Mouse (Mus musculus) adipocyte (in vitro differentiated cells): ENCODE measurements around the gene Ubr1.
"Not testable (repeated sequence)": the region's sequence is repeated elsewhere in the genome, so short reads cannot be mapped to it uniquely, and the experiment has no call there.

Source experiments
- DNase-seq: peaks from one replicate; pipeline ENCODE4 v3.0.0-alpha.2; 2016; ENCODE audit warnings: low spot score

Gene Ubr1

DNA sequence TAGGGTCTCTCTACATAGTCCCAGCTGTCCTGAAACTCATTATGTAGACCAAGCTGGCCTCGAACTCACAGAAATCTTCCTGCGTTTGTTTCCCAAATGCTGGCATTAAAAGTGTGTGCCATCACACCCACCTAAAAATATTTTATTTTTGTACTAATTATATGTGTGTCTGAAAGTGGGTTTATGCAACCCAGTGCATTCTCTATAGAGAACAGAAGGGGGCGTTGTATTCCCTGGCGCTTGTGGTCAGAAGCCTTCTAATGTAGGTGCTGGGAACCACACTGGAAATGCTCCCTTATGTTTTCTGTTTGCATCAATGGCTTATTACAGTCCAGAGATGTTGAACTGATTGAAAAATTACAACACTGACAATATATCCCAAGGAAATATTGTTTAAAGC is 5.8 kb upstream of the Ubr1 start:
- DNase-seq, result peak; percentile 64

DNA sequence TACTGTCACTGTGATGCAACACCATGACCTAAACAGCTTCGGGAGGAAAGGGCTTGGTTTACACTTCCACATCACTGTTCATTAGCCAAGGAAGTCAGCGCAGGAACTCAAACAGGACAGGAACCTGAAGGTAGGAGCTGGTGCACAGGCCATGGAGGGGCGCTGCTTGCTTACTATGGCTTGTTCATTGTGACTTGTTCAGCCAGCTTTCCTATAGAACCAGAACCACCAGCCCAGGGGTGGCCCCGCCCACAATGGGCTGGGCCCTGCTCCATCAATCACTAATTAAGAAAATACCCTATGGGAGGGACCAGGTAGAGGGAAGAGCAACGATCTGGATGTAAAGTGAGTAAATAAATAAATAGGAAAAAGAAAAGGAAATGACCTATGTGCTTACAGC is 2.4 kb upstream of the Ubr1 start:
- DNase-seq, result no peak

DNA sequence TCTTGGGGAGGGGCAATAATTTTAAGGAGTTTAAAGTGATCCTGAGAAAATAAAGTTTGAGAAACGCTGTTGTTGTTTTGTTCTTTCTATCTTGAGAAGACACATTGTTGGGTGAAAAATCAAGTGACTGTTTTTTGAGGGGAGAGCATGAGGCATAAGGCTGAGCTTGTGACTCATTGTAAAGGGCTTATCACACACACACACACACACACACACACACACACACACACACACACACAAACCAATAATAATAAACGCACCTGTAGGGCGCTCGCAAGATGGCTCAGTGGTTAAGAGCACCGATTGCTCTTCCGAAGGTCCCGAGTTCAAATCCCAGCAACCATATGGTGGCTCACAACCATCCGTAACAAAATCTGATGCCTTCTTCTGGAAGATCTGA is 1.7 kb upstream of the Ubr1 start:
- DNase-seq, result not testable (repeated sequence)

DNA sequence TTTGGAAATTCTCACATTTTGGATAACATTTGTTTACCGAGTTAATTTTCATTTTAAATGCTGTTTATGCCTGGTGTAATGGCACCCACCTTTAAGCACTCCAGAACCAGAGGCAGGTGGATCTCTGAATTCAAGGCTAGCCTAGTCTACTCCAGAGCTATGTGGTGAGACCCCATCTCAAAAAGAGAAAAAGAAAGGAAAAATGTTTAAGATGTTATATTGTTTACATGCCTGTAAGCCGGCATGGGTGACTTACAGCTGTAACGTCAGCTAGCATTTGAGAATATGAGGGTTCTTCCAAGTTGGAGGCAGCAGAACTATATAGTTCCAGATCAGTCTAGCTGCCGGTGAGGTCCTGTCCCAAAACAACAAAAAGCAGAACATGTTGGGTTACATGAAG is 1.3 kb upstream of the Ubr1 start:
- DNase-seq, result no peak

DNA sequence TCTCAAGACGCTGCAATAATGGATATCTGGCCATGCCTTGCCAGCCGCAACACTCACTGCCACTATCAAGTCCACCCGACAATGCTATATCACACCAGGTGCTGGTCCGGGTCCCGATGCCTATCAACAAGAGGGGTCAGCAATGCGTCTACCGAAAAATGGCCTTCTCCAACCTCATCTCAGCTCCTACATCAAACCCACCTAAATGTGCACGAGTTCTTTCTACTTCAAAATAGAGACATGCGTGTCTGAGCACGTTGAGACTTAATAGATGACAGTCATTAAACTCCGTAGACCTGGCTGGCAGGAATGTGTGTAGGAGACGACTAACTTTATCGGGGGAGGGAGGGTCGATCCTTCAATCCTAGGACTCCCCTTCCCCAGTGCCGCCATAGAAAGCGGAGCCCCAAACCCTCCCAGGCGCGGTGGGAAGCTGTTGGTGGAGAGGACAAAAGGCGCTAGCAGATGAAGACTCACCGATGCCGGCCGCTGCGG is 423 bp downstream of the Ubr1 start:
- DNase-seq, result no peak

DNA sequence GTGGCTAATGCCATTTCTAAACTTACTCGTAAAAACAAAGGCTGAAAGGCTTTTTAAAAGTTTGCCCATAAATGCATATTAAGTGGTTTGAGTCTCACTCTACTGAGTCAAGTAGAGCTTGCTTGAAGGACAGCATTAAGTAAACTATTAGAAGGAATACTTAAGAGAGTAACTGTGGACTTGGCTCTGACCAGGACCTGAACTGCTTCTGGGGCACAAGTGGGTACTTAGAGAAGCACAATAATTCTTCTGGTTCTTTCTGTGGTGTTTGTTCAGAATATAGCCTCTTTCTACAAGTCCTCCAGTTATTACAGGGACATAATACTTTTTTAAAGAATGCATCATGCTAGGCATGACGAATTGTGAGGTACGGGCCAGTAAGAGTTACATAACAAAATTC is 5.0 kb downstream of the Ubr1 start:
- no peak for DNase-seq

DNA sequence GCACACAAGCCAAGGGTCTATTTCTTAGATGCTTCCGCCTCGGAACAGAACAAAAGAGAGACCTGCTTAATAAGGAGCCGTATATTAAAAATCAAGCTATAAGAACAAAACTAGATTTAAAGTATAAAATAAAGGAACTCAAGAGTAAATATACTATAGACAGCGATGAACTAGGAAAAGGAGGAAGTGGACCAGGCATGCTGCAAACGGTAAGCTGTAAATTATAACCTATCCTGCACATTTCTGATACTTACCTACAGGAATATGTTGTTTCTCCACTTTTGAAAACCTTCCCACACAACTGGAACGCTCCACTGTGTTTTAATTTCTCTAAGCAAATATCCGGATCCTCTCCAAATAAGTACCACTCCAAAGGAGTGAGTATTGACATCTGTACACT is 7.4 kb downstream of the Ubr1 start:
- no peak for DNase-seq

DNA sequence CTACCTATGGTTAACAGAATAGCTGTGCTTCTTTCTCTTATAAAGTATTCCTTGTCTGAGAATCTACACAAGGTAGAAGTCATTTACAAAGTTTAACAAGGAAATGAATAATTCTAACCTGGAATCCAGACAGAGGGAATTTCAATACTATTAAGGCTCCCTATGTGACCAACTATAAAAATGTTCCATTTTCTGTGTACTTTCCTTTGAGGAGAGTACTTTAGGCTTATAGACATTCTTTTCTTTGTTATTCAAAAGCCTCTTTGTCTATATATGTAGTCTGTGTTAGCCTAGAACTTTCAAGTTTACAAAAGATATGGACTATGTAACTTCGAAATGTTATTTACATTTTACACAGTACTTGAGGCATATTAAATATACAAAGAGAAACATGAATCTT is 10.3 kb downstream of the Ubr1 start:
- DNase-seq, result no peak

DNA sequence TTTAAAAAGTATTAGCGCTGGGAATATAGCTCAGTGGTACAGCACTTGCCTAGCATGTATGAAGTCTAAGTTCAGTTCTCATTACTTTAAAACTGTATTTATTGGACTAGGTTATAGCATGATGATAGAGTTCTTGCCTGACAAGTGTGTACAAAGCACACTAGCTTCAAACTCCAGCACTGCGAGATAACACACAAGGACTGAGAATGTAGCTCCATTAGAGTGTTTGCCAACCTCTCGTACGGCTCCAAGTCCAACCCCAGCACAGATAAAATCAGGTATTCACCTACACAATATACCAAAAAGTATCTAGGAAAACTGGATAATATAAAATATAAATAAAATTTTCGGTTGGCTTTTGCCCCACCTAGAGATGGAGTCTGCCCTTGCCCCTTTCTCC is 10.7 kb downstream of the Ubr1 start:
- DNase-seq, result no peak

DNA sequence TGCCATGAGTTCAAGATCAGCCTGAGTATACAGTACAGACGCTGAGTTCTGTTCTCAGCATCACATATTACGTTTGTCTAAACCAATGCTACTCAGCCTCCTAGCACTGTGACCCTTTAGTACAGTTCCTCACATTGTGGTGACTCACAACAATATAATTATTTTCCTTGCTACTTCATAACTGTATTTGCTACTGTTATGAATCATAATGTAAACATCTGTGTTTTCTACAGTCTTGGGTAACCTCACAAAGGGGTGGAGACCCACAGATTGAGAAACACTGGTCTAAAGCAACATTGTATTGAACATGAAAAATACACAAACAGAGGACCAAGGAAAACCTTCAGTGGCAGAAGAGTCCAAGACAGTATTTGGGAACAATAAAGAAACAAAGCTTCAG is 11.2 kb downstream of the Ubr1 start:
- DNase-seq, result peak; percentile 47

DNA sequence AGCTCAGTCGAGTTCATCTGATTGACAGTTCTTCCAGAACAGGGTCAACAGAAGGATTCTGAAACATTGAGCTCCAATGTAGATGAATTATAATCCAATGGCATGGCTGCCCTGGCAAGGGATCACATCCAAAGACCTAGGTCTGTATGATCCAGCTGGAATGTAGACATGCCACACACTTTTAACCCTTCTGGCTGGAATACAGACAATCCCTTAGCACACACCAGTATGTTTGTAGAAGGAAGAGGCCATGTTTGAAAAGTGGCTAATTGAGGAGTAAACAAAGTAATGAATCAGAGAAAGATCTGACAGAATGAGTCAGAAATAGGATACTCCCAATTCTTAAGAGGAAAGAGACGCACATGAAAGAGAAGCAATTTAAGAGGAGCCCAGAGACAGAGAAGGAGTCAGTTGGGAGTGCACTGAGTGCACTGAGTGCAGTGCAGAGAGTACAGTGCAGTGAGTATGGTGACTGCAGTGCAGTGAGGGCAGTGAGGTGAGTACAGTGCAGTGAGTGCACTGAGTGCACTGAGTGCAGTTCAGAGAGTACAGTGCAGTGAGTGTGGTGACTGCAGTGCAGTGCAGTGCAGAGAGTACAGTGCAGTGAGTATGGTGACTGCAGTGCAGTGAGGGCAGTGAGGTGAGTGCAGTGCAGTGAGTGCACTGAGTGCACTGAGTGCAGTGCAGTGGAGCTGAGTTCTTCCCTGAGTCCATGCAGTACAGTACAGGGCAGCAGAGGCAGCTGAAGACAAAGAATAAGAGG is 18.2 kb downstream of the Ubr1 start:
- no peak for DNase-seq

DNA sequence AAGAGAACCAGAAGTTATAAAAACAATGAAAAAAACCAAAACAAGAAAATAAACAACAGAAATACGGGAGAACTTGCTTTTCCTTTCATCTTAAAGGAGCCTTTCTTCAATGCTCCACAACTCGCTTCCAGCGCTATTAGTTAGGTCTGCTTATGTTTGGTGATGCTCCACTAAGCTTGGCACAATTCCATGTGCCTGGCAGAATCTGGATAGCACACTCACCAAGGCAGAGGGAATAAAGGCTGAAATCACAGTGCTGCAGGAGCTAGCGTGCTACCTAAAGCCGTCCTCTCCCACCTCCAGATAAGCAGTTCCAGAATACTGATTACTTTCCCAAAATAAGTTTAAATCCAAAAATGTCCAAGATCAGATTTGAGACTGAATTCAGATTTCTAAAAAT is 19.3 kb downstream of the Ubr1 start:
- no peak for DNase-seq

DNA sequence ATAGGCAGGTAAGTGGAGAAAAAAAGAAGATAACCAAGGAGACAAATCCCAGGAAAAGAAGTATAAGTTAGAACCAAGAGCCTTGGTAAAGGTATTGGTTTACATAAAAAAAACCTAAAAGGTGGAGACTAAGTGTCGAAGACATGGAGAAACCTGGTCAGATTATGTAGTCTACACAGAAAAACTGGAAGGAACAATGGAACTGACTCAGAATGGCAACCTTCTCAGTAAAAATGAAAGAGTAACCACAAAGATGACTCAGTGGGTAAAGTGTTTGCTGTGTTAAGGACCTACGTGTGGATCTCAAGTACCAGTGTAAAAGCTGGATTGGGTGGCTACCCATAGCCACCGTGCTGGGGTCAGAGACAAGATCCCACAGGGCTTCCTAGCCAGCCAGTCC is 37.5 kb downstream of the Ubr1 start:
- DNase-seq, result no peak

DNA sequence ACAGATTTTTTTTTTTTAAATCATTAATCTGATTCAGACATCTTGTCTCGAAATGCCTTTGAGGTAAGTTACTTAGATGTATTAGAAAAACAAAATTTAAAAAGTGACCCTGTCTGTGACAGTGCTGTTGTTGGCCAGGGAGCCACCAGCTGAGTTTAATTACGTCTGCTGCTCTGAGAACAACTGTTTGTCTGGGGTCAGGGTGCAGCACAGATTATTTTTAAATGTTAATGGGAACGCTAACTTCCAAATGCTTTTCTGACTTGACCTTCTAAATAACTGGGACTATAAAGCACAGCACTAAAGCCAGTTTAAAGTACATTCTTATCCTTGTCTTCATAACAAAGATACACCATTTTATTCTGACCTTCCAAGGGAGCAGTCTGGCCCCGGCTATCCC is 61.0 kb downstream of the Ubr1 start:
- no peak for DNase-seq

DNA sequence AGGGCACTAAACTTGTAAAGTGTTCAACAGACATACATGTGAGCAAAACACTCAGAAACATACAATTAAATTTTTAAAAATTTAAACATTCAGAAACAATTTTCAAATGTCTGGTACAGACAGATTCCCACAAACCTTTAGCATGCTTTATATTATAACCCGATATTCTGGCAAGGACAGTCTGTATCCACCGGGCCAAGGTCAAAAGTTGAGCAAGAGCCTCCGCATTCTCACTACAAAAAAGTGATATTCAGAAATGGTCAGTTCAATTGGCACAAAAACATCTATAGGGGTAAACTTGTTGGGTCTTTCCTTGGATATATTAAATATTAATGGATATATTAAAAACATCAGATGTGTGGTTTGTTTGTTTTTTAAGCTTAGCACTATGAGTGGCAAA is 74.2 kb downstream of the Ubr1 start:
- DNase-seq, result no peak

DNA sequence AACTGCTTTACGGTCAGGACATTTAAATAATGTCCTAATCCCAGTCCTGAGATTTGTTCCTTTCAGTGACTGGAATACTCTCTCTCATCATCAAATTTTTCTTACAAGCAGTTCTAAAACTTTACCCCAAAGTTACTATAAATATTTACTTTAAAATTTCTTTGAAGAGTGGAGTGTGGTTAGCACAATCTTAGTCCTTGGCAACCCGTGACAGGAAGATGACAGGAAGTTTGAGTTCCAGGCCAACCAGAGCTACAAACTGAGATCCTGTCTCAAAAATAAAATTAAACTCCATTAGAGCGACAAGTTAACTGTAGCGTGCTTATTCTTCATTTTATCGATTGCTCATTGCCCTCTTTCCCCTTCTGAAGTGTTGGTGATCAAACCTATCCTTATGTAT is 82.9 kb downstream of the Ubr1 start:
- DNase-seq, result no peak

DNA sequence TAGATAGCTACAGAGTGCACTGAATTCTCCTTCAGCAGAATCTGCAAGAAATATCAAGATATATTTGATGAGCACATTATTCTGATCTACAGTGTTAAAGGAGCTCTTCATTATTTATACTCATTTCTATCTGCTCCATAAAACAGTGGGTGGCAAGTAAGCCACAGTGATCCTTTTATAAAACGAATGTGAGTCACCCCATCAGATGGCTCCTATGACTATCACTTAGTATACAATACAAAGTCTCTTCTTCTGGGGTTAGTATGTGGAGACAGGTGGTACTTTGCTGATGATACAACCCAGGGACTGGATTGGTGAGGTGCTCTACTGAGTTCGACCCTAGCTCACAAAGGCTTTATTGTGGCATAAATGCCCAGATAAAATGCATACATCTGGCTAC is 97.3 kb downstream of the Ubr1 start:
- DNase-seq, result no peak

DNA sequence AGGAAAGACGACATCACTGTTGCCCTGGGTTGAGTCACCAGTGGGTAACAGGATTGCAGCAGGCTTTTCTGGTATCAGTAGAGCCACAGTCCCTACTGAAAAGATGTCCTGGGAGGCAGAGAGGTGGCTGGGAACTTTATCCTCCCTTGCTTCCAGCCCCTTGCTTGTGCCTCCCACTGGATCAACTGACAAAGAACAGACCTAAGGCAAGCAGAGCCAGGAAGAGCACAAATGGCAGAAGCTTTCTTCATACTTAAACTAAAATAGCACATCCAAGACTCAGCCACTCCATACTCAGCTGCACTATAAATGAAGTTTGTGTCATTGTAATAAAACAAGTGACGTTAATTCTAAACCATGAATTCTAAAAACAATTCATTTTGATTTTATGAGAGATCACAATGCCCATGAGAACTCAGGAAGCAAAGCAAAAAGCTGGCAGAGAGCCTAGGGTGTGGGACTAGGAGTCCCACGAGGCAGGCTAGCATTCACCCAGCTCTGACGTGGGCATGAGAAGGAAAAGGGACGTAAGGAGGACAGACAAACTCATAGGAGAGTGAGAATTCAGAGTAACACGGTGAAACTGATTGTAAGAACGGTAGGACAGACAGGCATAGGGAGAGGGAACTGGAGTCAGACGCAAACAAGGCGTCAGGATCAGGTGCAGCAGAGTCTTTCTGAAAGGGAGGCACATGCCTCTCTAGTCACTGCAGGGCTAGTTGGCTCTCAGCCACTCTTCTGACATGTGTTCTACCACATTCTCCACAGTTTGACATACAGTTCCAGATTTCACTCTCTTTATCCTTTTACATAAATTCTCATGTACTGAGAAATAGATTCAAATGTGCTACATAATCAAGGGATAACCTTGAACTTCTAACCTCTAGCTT is 98.8 kb downstream of the Ubr1 start:
- DNase-seq, result peak; percentile 43

DNA sequence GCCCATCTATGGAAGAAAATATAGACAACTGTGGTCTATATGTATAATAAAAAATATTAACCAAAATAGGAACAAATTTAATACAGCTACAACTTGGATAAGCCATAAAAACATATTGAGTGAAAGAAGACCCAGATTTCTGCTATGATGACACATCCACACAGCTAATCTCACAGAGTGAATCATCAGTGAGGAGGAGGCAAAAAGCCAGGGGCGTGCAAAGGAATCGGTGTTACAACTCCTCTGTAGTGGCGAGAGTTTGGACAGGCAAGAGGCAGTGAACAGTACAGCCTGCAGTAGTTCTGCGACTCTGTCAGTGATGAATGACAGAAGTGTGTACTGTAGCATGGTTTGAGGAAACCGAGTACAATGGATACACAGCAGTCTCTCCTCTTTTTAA is 103.2 kb downstream of the Ubr1 start:
- DNase-seq, result peak; percentile 58

DNA sequence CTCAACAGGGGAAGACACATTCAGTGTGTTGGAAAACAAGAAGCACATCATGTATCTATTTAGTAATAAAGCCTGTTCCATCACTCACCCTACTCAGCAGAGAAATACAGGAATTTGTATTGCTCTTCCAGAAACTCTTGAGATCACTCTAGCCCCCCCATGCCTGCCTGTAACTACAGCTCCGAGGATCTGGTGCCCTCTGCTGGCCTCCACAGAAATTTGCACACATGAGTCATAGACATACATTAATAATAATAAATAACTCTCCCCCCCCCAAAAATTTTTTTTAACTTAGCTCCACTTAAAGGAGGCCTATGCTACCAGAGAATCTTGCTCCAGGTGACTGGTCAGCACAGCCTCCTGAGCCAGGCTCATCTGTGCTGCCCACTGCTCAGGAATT is 104.0 kb downstream of the Ubr1 start:
- DNase-seq, result peak; percentile 33

DNA sequence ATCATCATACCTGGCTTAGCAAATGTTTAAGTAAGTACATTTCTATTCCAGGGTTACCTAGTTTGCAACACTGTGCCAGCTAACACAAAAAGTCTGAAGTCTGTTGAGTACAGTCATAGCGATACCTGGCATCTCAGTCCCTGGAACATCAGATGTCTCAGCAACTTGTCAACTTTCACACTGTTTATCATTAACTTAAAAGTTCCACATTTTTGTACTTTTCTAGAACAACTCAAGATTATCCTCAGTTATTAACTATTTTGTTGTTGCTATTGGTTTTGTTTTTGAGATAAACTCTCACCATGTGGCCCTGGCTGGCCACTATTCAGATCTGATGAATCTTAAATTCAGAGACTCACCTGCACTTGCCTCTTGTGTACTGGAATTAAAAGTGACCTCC is 107.1 kb downstream of the Ubr1 start:
- no peak for DNase-seq

DNA sequence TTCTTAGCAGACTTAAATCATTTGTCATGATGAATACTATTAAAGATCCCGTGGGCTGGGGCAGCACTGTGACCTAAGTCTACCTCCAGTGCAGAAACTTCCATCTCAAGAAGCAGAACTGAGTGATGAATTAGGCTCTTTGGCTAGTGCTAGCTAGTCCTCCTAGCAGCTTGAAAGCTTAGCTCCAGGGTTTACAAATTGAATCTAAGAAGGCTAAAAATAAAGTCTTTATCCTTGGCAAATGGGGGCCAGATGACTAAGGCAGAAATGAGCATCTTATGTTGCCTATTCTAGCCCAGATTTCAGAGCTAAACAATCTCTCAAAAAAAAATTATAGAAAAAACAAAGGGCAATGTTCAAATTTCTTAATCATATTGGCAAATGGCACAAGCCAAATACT is 109.8 kb downstream of the Ubr1 start:
- DNase-seq, result no peak

DNA sequence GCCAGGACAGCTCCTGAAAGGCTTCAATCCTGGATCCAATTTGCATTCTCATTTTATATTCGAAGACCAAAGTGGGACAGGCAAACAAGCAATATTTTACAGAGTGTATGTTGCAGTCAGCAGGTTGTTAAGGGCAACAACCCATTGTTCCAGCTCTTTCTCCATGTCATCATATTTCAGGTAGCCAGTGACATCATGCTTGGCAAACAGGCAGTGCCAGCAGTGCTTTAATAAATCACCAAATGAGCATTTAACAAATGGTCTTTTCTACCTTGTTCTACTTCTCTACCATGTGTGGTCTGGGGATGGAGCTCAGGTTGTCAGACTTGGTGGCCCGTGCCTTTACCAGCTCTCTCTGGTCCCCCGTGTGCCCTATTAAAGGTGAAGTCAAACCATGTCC is 112.4 kb downstream of the Ubr1 start:
- DNase-seq, result no peak
